Mouse (Mus musculus): ENCODE measurements around the gene Ift43. TPM values are rescaled to one million over a fixed set of nuclear protein-coding genes. Genes with fewer than 3 reads are reported as not detected.

Ift43 gene
- total RNA-seq (2023): not detected

GRCm38 (mm10) chr12:86082481-86083012 lies at the start of gene Ift43:
TSS of gene Ift43 (plus strand) at chr12:86082541.

GRCm38 (mm10) chr12:86078553-86079201 lies 3.7 kb upstream of the Ift43 start, which contains the start of gene Tgfb3:
TSS of gene Tgfb3 (minus strand) at chr12:86079041.

Other genes with a start within 250 kb of the Ift43 start
- gene Tgfb3, start 3.5 kb upstream of the Ift43 start, total RNA-seq (2023): 1.7 TPM
- gene Gpatch2l, start 159.3 kb downstream of the Ift43 start, total RNA-seq (2023): 58.2 TPM

Measured in CD4-positive naive resting alpha-beta T cell, adult 76 days (primary cell).